Mouse (Mus musculus) midbrain, embryonic 11.5 days (tissue): ENCODE results near the gene Siglecg. TPM values are rescaled to one million over a fixed set of nuclear protein-coding genes. Genes with fewer than 3 reads are reported as not detected.
A peak's percentile ranks its signal among the peaks of the same experiment; 100 is the strongest.

ENCODE experiments used
- ATAC-seq: fragments of 200-750 bp; cut with Nextera tagmentation; 2 replicates; pipeline ENCODE4 v1.8.0; 2017; ENCODE audit warnings: moderate TSS enrichment, moderate library complexity; ENCODE audit not compliant: low FRiP score
- DNase-seq: peaks from one replicate; pipeline ENCODE4 v3.0.0; 2015; ENCODE audit warnings: low spot score; ENCODE audit errors: missing footprints
- H3K27ac ChIP-seq: fragments of 300-500 bp; sonication (generic); 2 replicates; pipeline ENCODE4 v1.5.1; 2014; ENCODE audit warnings: low read depth, low read length
- H3K27me3 ChIP-seq: fragments of 300-500 bp; sonication (generic); 2 replicates; pipeline ENCODE4 v1.6.1; 2014; ENCODE audit warnings: mild to moderate bottlenecking, low read length, moderate library complexity, mixed read lengths; ENCODE audit not compliant: control insufficient read depth, insufficient read depth
- H3K36me3 ChIP-seq: fragments of 300-500 bp; sonication (generic); 2 replicates; pipeline ENCODE4 v1.6.1; 2014; ENCODE audit warnings: mild to moderate bottlenecking, low read length, moderate library complexity, mixed read lengths; ENCODE audit not compliant: control insufficient read depth, insufficient read depth
- H3K4me1 ChIP-seq: fragments of 300-500 bp; sonication (generic); 2 replicates; pipeline ENCODE4 v1.6.1; 2014; ENCODE audit warnings: low read length; ENCODE audit not compliant: control insufficient read depth, insufficient read depth
- H3K4me2 ChIP-seq: fragments of 300-500 bp; sonication (generic); 2 replicates; pipeline ENCODE4 v1.6.1; 2014; ENCODE audit warnings: mild to moderate bottlenecking, moderate library complexity
- H3K4me3 ChIP-seq: fragments of 300-500 bp; sonication (generic); 2 replicates; pipeline ENCODE4 v1.5.1; 2014; ENCODE audit warnings: low read depth, low read length
- H3K9ac ChIP-seq: fragments of 300-500 bp; sonication (generic); 2 replicates; pipeline ENCODE4 v1.6.1; 2014; ENCODE audit warnings: low read length
- H3K9me3 ChIP-seq: fragments of 300-500 bp; sonication (generic); 2 replicates; pipeline ENCODE4 v1.6.1; 2016; ENCODE audit warnings: low read length; ENCODE audit not compliant: control insufficient read depth
- WGBS: fragments of 180-500 bp; shearing (Covaris S2); extraction: QIAGEN DNeasy Blood & Tissue Kit; methylation state at CpG from one replicate; pipeline ENCODE4 v1.1.7; 2014; 5-methylcytosine and 5-hydroxymethylcytosine counted together
- polyA plus RNA-seq: library from polyadenylated mRNA; unstranded; fragments of >200 nt; fragmentation: Nextera tagmentation; extraction: Ambion mirVana; gene quantifications from 2 replicates; pipeline ENCODE4 v1.2.1, GENCODE M21; 2014

Gene Siglecg
- polyA plus RNA-seq, 1 experiment from 2014 or later: not detected

GRCm38 (mm10) chr7:43436341-43437255 lies 28.6 kb downstream of the Siglecg start, which contains the start of gene Nkg7:
Gene Nkg7 (plus strand): TSS chr7:43437073.
- Histone ChIP-seq H3K4me2 (no peak within 1 kb of the TSS), H3K4me1 (no peaks in the 10 kb centered on the region), H3K27me3 (no peaks in the 10 kb centered on the region), H3K36me3 (no peaks in the 10 kb centered on the region), H3K9me3 (no peaks in the 10 kb centered on the region), H3K9ac (no peak within 1 kb of the TSS), H3K27ac (no peak within 1 kb of the TSS), H3K4me3 (no peak within 1 kb of the TSS)
- 79% methylated on average over 10 of the region's 10 CpGs for WGBS
- no peak for ATAC-seq
- DNase-seq: no peak

DNA sequence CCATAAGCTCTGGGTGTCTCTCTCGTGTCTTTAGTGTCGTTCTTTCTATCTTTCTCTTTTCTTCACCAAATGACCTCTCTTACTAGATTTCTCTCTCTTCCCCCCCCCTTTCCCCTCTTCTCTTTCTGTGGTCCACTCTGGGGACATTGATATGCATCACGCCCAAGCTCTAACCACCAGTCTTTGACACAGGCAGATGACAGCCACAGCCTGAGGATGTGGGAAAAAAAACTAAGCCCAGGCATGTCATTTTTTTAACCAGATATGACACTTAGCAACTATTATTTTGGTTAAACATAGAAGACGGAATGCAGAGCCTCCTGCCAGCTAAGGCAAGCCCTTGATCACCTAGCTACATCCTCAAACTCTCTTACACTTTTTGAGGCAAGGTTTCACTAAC lies 30.6 kb downstream of the Siglecg start:
- ATAC-seq (no peak), DNase-seq (no peak)
- Histone ChIP-seq H3K4me2 (no peak overlapping the region), H3K27me3 (no peaks in the 10 kb centered on the region), H3K9me3 (no peaks in the 10 kb centered on the region), H3K4me3 (no peak overlapping the region), H3K9ac (no peak overlapping the region), H3K27ac (no peak overlapping the region), H3K4me1 (peaks cover 3% of the 10 kb centered on the region; the same call in 1 of the 2 replicates), H3K36me3 (no peaks in the 10 kb centered on the region)
- WGBS: 75% methylated on average over 4 of the region's 4 CpGs

- no peak within 1 kb of the TSS for H3K4me3 ChIP-seq
Measured at GRCm38 (mm10) chr7:43440482-43440881, 32.5 kb downstream of the Siglecg start, which contains the start of gene Cldnd2. Gene Cldnd2 (plus strand): TSS chr7:43440782.

GRCm38 (mm10) chr7:43441071-43441470 lies 33.1 kb downstream of the Siglecg start:
- no peak for DNase-seq
- no peak overlapping the region for H3K27ac ChIP-seq
- H3K9ac ChIP-seq: no peak overlapping the region
- H3K27me3 ChIP-seq: no peaks in the 10 kb centered on the region
- ATAC-seq: no peak
- H3K4me1 ChIP-seq: peaks cover 8% of the 10 kb centered on the region
- no peaks in the 10 kb centered on the region for H3K9me3 ChIP-seq
- H3K4me2 ChIP-seq: no peak overlapping the region
- H3K36me3 ChIP-seq: no peaks in the 10 kb centered on the region
- 91% methylated on average over 3 of the region's 3 CpGs for WGBS
- no peak overlapping the region for H3K4me3 ChIP-seq

More at GRCm38 (mm10) chr7:43440482-43440881, 32.5 kb downstream of the Siglecg start, which contains the start of gene Cldnd2:
- WGBS: 77% methylated on average over 6 of the region's 6 CpGs
- no peaks in the 10 kb centered on the region for H3K36me3 ChIP-seq
- no peaks in the 10 kb centered on the region for H3K27me3 ChIP-seq
- H3K4me2 ChIP-seq: no peak within 1 kb of the TSS
- ATAC-seq (no peak), DNase-seq (no peak)
- H3K9ac ChIP-seq: no peak within 1 kb of the TSS
- H3K4me1 ChIP-seq: peaks cover 8% of the 10 kb centered on the region
- no peaks in the 10 kb centered on the region for H3K9me3 ChIP-seq
- no peak within 1 kb of the TSS for H3K27ac ChIP-seq

- no peaks in the 10 kb centered on the region for H3K27me3 ChIP-seq
- H3K4me3 ChIP-seq: peak overlapping the region; percentile 55
- ATAC-seq (no peak), DNase-seq (no peak)
- H3K27ac ChIP-seq: peak overlapping the region; percentile 62; the same call in 1 of the 2 replicates
- 17% methylated on average over 9 of the region's 9 CpGs for WGBS
- H3K9ac ChIP-seq: peak overlapping the region; percentile 53
- no peaks in the 10 kb centered on the region for H3K36me3 ChIP-seq
- peak overlapping the region; percentile 82 for H3K4me2 ChIP-seq
- peaks cover 8% of the 10 kb centered on the region for H3K4me1 ChIP-seq
- H3K9me3 ChIP-seq: no peaks in the 10 kb centered on the region
Measured at GRCm38 (mm10) chr7:43442684-43443083, 34.7 kb downstream of the Siglecg start.

- peak overlapping the region; percentile 62; the same call in 1 of the 2 replicates for H3K27ac ChIP-seq
- H3K27me3 ChIP-seq: no peaks in the 10 kb centered on the region
- peaks cover 8% of the 10 kb centered on the region for H3K4me1 ChIP-seq
- DNase-seq (peak; percentile 98), ATAC-seq (peak; percentile 83)
- H3K36me3 ChIP-seq: no peaks in the 10 kb centered on the region
- peak overlapping the region; percentile 53 for H3K9ac ChIP-seq
- H3K4me2 ChIP-seq: peak overlapping the region; percentile 82
- peak overlapping the region; percentile 55 for H3K4me3 ChIP-seq
- under 1% methylated on average over 36 of the region's 36 CpGs for WGBS
- H3K9me3 ChIP-seq: no peaks in the 10 kb centered on the region
Measured at GRCm38 (mm10) chr7:43443126-43443916, 35.3 kb downstream of the Siglecg start.

DNA sequence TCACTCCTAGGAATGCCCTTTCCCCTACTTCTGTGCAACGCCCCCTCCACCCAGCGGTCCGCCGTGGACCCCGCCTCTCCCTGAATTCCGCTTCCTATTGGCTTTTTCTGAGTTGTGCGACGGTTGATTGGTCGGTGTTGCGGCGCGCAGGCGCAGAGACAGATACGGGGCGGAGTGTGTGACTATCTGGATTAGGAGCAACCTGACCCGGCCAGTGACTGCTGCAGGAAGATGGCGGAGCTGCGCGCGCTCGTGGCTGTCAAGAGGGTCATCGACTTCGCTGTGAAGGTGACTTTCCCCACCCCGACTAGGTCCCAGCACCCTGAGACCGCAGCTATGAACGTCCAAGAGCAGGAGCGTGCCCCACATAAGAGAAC lies 35.9 kb downstream of the Siglecg start, which contains the start of the genes Etfb and Gm45233:
TSS of gene Etfb (plus strand) at position 167 of the 377 bp plus-strand sequence.
TSS of gene Gm45233 (plus strand) at position 212 of the 377 bp plus-strand sequence.
- H3K4me2 ChIP-seq: peak within 1 kb of the TSS; percentile 82
- DNase-seq (no peak), ATAC-seq (peak; percentile 97)

DNA sequence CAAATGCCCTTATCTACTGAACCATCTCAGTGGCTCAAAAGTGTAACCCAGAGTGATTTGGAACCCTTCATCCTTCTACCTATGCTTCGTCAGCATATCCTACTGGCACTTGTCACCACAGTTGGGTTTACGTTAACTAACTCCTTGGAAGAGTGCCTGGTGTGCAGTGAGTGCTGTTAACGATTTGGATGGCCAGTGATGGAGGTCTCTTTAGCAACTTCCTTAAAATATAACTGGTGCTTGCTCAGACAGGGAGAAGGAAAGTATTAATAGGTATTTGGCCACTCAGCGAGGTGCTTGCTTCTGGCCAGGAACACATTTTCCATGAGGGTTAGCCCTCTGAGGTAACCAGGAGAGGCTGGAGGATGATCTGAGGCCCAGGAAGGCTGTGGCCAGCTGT lies 39.8 kb downstream of the Siglecg start:
- DNase-seq: peak; percentile 35
- Histone ChIP-seq H3K4me2 (no peak overlapping the region), H3K9me3 (no peaks in the 10 kb centered on the region), H3K4me3 (no peak overlapping the region), H3K9ac (no peak overlapping the region), H3K27me3 (no peaks in the 10 kb centered on the region), H3K27ac (no peak overlapping the region), H3K36me3 (no peaks in the 10 kb centered on the region; the same call in 1 of the 2 replicates), H3K4me1 (peaks cover 5% of the 10 kb centered on the region)
- ATAC-seq: no peak
- WGBS: 91% methylated on average over 4 of the region's 4 CpGs

More for the DNA sequence above, 35.9 kb downstream of the Siglecg start, which contains the start of the genes Etfb and Gm45233:
- Histone ChIP-seq H3K27me3 (no peaks in the 10 kb centered on the region), H3K9ac (peak within 1 kb of the TSS; percentile 53), H3K4me3 (peak within 1 kb of the TSS; percentile 55), H3K27ac (peak within 1 kb of the TSS; percentile 62; the same call in 1 of the 2 replicates), H3K36me3 (no peaks in the 10 kb centered on the region), H3K4me1 (peaks cover 8% of the 10 kb centered on the region), H3K9me3 (no peaks in the 10 kb centered on the region)
- under 1% methylated on average over 27 of the region's 27 CpGs for WGBS
